Mouse (Mus musculus) CH12F3 (cell line): ENCODE measurements around the gene Gli3.

ENCODE experiments used
- in situ Hi-C: fragments of 300-500 bp; cut with MboI; formaldehyde crosslinking; loops from 2 replicates; pipeline ENCODE4 v1.14.3; 2020; ENCODE audit warnings: low sequenced_read_pairs

Gli3 gene

DNA sequence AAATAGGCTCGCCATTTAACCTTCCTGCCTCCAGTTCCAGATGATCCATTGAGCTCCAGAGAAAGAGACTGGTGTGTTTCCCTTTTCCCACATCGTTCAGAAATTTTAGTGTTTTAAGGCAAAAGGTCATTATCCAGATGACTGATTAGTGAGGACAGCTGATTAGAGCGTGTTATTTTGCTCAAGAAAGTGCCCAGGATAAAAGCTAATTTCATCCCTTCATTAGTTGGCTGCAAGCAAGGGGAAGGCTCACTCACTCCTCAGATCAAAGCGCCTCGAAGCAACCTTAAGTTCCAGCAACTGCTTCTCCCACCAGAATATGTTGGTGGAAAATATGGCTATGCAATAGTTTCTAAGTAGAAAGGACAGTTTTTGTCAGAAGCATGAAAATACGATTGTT is 86.4 kb downstream of the Gli3 start:
- in situ Hi-C loops = no loop called here

DNA sequence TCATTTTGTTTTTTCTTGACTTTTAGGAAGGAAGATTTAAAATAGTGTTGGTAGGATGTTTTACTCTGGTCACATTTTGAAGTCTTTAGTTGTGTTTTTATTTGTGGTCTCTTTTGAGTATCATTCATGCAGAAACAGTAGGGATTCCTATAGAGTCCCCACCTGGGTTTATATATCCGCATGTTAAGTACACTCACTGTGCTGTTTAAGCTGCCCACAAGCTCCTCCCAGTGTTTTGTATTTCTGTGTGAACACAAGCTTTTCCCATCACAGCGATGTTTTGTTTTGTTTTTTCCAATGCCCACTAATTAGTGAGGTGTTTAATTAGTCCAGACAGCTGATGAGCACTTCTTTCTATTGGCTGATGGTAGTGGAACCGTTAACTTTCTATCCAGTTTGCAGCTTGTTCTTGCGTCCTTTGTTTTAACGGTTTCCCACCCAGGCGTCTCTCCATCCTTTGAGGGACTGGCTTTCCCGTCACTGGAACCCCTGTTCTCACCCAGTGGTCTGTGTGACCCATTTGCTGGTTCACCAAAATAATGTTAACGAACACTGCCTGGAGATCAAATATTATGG is 87.1 kb downstream of the Gli3 start:
- in situ Hi-C loops = no loop called here

DNA sequence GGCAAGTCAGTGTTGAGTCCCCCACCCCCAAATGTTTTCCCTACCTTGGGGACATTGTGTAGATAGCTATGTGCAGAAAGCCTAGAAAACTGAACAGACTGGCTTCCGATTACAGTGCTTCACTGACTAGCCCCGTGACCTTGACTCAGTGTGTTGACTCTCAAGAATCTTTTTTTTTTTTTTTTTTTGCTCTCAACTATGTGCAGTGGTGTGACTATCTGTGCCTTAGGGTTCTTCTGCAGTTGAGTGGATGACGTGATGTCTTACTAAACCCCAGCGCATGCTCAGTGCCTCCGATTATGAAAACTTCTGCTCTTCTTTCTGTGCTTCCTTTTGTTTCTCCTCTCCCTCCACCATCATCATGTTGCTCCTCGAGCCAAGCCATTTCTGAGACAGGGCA is 87.7 kb downstream of the Gli3 start:
- in situ Hi-C loops = no loop called here

DNA sequence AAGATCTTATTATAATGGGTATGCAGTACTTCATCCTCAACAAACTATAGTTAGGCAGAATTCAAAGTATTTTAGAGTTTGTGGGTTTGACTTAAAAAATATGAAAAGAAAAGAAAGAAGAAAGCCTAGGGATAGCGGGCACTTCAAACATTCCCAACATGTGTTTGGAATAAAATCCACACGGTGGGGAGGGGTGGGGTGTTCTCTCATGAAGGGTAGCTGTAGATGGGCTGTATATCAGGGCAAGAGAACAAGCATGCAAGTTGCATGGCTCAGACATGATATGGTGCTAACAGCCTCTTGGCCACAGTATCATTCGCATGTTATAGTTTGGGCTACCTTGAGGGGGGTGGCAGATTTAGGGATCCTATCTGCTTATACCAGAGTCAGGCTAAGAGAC is 89.0 kb downstream of the Gli3 start:
- in situ Hi-C loops = no loop called here

DNA sequence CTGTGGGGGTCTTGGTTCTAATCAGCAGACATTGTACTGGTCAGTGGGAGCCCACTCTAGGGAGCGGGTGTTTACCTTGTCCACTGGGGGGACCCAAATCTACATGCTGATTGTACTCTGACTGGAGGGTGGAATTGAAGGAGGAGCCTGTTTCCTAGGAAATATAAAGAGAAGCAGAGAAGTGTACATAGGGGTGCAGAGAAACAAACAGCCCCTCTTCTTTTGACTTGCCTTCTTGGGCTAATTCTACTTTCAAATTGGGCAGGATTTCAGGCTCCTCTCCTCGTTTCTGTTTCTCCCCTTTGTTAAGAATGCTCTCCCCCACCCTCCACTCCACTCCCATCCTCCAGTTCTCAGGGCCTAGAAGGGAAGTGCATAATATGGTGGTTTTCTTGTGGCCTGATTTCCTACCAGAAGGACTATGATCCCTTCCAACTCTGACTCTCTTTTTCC is 93.6 kb downstream of the Gli3 start:
- in situ Hi-C loops = no loop called here

DNA sequence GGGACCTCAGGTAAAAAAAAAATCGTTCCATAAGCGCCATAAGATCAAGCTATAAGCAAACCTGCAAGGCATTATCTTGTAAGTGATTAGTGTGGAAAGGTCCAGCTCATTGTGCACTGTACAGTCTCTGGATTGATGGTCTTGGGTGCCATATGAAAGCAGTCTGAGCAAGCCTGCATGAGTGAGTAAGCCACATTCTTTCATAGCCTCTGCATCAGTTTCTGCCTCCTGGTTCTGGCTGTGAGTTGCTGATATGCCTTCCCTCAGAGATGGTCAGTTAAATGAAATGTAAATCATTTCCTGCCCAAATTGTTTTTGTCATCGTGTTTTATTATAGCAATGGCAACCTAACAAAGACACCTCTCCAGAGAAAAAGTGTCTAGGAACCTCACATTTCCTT is 98.4 kb downstream of the Gli3 start:
- in situ Hi-C loops = no loop called here

DNA sequence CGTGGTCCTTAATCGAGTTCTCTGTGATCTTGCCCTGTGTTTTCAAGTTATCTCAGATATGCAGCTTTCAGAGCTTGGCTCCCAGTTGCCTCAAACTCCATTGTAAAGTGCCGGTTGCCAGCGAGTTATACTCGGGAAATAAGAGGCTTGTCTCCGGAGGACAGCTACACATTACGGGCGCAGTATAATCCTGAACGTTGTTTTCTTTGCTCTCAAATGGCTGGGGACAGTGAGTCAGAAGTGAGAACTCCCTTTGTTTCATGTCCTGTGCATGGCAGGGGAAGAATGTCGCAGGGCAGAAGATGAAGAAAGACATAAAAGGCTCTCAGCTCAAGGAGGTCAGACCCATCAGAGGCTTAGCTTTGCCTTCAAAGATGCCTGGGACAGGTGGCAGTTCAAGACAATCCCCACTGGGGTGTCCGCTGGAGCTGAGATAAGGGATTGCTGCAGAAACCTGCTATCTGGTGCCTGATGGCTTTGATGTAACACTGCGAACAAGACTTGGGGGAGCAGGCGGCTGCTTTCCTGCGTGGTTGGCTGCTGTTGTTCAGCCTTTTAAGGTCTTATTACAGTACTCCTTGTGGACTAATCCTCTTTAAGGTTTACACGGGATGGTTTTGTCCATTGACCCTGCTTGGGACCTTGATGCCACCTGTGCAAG is 108.0 kb downstream of the Gli3 start:
- in situ Hi-C loops = no loop called here

DNA sequence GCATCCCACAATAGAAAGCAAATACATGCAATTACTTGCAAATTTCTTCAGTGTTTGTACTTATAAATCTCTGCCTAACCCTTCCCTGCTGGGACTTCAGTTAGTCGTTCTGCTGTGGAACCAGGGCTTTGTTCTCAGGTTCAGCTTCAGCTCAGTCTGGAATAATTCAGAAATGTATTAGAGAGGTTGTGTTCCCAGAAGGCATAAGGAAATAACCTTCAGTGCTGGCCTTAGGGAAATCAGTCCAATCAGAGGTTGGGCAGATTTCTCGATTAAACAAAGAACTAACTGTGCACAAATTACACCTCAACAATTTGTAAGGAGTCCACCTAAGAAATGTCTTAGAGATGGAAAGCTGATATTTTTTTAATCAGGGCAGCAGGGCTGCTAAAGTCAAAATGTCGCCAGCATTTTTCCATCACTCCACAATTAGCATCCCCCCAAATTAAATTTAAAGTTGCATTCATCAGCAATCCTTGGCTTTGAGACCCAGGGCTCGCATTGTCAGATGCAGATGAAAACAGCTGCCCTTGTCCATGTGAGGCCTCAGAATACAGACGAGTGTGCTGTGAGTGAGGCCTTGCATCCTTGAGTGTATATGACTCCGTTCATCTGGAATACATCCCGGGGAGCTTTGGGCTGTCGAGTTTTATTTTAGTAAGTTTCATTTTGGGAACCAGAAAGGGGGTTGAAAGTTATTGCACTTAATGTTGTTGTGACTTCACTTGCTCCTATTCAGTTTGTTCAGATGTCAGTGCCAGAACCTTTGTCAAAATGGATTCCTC is 114.3 kb downstream of the Gli3 start:
- in situ Hi-C loops = no loop called here

DNA sequence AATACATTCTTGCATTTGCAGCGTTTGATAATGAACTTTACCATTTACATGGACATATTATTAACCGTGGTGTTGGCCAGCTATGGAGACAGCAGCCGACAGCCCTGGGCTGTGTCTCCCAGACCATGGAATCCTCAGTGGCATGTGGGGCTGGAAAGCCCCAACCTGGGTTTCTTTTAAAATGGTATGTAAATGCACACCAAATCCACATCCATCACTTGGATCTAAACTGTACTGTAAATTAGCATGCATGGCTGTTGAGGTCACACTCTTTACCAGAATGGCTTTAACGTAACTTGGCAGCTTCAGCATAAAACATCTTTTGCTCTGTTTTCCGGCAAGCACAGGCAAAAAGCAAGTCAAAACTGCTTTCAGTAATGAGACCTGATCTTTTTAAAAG is 117.4 kb downstream of the Gli3 start:
- in situ Hi-C loops = no loop called here

DNA sequence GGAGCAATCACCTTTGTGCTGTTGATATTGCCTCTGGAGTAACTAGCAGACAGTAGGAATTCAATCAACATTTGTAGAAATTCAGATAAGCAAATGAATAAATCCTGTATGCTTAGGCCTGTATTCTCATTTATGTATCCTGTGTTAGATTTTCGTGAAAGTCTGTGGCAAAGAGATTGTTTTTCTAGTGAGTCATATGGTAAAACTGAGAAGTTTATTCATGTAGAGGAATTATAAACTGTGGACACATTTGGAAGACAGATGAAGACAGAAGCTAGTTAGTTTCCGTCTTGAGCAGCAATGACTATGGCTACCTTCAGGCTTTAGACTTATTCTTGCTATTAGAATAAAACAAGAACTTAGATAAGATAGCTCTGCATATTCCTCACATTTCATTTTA is 122.9 kb downstream of the Gli3 start:
- in situ Hi-C loops = no loop called here

DNA sequence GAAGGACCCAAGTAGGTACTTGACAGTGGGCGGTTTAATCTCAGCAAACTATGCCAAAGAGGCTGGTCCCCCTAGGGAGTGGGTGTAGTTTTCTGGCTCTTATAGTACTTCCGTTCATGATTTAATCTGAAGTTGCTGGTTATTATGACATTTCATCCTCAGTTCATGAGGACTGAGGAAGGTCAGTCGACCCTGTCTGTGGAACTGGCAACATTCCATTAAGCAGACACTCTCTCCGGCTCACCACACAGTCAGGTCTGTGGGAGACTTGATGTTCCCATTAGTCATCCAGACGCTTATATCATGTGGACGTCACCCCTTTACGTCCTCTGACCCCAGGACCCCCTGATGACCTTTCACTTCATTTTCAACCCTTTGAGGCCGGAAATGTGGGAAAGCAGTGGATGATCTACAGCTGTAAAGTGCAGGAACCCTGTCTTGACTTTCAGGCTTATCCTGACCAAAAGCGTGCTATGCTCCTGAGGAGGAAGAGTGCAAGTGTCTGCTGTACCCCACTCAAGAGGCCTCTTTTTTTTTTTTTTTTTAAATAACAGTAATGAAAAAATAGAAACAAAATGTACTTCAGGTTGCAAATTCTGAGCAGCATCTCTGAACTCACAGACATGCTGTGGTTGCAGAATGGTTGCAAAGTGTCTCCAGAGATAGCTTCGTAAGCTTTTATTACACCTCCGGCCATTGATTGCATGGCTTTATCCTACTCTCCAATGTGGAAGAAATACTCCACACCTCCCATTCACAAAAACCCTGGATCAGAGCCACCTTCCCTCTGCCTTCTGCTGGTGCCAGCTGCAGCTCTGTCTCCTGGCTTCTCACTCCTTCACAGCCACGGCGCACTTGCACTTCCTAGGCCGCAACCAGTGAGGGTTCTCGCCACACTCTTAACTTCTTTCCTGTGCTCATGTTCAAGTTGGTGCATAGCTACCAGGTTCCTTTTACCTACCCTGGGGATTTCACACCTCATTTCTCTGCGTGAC is 125.5 kb downstream of the Gli3 start:
- in situ Hi-C loops = no loop called here

DNA sequence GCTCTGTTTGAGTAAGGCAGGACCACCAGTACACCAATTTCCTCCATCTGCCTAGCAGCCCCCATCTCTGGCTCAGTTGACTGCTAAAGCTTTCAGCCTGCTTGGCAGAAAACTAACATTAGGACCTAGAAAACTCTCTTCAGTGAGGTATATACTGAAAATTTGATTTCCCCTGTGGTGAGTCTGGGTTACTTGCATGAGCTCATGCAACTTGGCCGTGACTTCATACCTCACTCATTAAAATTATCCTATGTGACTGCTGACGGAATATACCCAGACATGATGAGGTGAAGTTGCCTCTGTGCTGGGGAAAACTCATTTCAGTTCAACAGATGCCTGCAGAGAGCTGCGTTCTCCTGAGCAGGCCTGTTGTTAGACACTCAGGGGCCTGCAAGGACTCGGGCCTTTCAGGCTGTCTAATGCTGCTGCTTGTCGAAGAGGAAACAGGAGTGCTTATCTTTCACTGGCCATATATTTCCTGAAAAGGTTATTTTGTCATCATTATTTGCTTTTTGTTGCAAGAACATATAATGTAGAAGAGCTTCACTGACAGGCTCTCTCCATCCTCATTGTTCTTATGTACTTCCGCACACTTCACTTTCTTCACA is 127.4 kb downstream of the Gli3 start:
- in situ Hi-C loops = no loop called here

DNA sequence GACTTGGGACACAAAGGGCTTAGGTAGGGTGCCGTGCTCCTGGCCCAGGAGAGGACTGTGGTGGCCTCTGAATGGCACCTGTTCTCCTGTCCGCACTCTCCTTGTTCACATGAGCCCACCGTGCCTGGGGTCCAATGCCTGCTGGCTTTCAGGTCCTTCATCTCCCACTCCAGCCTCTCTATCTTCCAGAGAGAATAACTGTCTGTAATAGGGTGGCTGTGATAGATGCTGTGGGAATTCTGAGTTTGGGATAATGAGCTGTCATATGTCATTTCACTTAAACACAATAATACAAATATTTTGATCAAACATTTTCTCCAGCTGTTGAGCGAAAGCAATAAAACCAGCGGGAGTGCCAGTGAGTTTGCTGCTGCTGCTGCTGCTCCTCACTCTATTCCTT is 133.6 kb downstream of the Gli3 start:
- in situ Hi-C loops = no loop called here

DNA sequence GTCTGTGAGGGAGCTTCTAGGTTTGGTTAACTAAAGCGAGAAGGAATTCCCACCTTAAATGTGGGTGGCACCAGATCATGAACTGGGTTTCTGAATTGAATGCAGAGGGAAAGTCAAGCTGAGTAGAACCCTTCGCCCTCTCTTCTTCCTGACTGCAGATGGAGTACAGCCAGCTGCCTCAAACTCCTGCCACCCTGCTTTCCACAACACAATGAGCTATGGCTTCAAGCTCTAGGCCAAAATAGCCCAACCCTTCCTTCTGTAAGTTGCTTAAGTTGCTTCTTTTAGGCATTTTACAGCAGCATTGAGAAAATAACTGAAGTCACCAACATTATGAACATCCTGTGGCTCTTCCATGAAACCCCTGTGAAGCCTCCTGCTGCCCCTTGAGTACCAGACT is 136.7 kb downstream of the Gli3 start:
- in situ Hi-C loops = no loop called here

DNA sequence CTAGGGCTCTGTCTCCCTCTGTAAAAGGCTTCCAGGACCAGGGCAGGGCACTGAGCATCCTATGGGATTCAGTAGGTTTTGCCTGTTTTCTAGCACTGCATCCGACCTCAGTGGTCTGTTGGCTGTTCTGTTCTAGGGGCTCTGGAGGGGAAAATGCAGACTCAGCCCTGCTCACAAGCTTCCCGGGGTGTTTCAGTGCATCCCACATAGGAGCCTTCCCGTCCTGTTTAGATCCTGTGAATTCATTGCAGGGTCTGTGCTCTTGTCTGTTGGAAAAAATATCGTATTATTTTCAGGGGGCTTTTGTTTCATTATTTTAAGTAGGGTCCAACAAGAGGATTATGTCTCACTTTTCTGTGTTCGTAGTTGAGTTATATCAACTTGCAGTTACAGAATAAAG is 139.1 kb downstream of the Gli3 start:
- in situ Hi-C loops = no loop called here

DNA sequence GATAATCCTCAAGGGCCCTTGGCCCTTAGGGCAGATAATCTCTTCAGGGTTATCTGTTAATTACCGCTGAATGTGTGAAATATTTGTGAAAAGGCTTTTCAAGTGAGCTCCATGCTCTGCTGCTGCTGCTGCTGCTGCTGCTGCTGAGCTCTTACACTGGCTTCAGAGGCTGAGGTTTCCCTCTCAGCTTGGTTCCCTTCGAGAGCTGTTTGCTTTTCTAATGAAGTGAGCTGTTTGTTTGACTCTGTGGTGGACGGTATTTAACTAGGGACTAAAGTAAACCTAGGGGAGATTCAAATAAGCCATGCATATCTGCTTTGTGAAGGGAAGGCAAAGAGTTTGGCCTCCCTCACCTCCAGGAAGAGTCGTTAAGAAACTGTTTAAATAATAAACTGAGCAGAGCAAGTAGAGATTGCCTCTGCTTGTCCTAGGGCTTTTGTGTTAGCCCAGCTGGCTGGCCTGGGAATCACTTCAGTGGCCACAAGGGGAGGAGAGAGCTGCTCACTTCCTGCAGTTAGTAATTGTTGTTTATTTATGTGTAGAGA is 139.7 kb downstream of the Gli3 start:
- in situ Hi-C loops = no loop called here

DNA sequence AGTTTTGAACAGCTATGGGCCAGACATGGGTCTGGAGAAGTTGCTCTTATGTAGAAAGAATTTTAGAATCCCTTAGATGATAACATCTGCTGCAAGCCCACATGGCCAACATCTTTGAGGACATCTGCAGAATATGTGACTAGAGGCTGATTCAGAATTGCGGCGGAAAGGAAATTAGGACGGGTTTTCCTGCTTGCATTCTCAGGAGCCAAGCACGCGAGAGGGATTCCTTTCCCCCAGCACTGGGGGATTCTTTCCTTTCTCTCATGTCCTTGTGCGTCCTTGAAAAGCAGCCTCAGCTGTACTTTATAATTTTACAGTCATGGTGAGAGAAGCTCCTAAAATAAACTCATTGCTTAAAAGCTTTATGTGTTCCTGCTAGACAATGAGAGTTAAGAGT is 141.0 kb downstream of the Gli3 start:
- in situ Hi-C loops = no loop called here

DNA sequence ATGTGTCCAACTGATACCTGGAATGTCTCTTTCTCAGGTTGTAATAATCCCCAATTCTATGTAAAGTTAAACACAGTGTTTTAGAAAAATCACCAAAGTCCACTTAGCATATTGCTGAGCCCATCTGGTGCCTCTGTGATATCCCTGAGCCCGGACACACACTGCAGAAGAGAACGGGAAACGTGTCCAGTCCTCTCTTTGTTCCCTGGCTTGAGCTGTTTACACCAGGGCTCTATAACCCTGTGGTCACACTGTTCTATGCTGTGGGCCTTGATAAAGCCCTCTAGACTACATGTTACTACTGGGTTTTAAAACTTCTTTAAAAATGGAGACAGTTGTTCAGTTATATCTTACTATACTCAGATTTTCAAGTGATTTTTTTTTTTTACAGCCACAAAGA is 154.4 kb downstream of the Gli3 start:
- in situ Hi-C loops = no loop called here

DNA sequence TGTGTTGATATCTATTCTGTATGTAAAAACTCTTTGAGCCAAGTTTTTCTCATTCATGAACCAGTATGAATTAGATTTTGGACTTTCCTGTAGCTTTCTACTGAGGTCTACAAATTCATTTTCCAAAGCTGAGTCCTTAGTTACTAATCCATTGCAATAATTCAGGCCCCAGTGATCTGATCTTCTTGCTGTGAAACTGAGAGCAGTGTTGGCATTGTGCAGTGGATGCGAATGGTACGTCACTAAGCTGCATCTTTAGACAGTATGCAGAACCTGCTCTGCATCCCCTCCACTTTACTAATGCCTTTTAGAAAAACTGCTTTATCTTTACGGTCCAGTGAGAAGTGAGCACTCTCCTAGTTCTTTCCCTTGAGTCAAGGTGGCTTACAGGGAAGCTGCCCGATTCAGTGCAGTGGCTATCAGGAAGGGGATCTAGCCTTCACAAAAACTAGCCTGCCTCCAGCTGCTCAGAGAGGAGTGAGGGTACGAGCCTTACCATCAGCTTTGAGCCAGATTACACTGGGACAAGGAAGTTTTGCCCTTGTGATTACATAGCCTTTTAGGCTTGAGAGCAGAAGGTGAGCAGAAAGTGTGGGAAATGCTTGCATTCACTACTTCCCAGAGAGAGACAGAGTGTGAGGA is 155.1 kb downstream of the Gli3 start:
- in situ Hi-C loops = no loop called here

DNA sequence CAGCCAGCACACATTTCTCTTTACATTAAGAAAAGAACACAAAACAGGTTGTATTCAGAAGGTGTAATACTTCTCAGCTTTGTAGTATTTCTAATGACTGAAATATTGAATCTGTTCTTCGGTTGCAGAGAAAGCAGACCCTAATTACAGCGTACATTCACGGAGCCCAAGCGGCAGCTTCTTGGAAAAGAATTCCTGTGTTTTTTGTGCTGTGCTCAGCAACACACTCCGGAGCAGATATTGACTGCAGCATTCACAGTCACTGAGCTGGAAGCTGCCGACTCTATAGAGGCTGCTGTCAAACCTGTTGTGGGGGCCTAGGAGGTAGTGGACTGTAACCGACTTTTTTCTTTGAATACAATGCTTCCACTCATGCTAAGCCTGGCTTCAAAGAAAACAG is 158.0 kb downstream of the Gli3 start:
- in situ Hi-C loops = no loop called here
